In genomic region chr9:57072526-57072988, GRCm38 (mm10) we compare ENCODE assay signal across 8 mouse cellular contexts. TPM values are rescaled to one million over a fixed set of nuclear protein-coding genes. Genes with fewer than 3 reads are reported as not detected.
DNase-seq lines count a peak whose midpoint lies in the region; ATAC-seq and TF ChIP-seq lines count a peak whose summit lies in the region.

No protein-coding gene starts in this region.

- TF ChIP-seq EP300 in stomach, postnatal 0 days (optimal IDR thresholded peaks at IDR 0.05): peak; percentile 1

- WGBS in spleen, adult 2 months: under 1% methylated on average over 39 of the region's 40 CpGs
- under 1% methylated on average over 40 of the region's 40 CpGs for WGBS in liver, embryonic 11.5 days
- WGBS in stomach, postnatal 0 days: under 1% methylated on average over 33 of the region's 40 CpGs

- no peak for TF ChIP-seq CTCF in spleen, adult 2 months (IDR thresholded peaks at IDR 0.05; ENCODE audit: extremely low read depth, insufficient read depth, insufficient read length, insufficient replicate concordance)
- no peak for TF ChIP-seq CTCF in stomach, postnatal 0 days (IDR thresholded peaks at IDR 0.05; ENCODE audit: low read depth)

- no peak for TF ChIP-seq POLR2A in spleen, adult 2 months (IDR thresholded peaks at IDR 0.05; ENCODE audit: low read depth, low read length)

- no peak for ATAC-seq in liver, embryonic 11.5 days (replicated peaks; ENCODE audit: low FRiP score)
- ATAC-seq in stomach, postnatal 0 days (ENCODE audit: low FRiP score, low TSS enrichment): no peak

- peak overlapping the region; percentile 90 for H3K4me3 ChIP-seq in spleen, adult 2 months (ENCODE audit: extremely low read depth, insufficient read depth, insufficient read length)
- H3K4me3 ChIP-seq in liver, embryonic 11.5 days (ENCODE audit: low read depth, low read length): peak overlapping the region; percentile 97
- peak overlapping the region; percentile 77 for H3K4me3 ChIP-seq in stomach, postnatal 0 days (ENCODE audit: low read depth, low read length)

- no peaks in the 10 kb centered on the region for H3K36me3 ChIP-seq in spleen, adult 2 months (ENCODE audit: control insufficient read depth, insufficient read depth, low read length)
- no peaks in the 10 kb centered on the region for H3K36me3 ChIP-seq in liver, embryonic 11.5 days (ENCODE audit: control insufficient read depth, insufficient read depth, low read length)
- H3K36me3 ChIP-seq in stomach, postnatal 0 days (ENCODE audit: control insufficient read depth, insufficient read depth, low read length): no peaks in the 10 kb centered on the region

- no peaks in the 10 kb centered on the region for H3K9me3 ChIP-seq in liver, embryonic 11.5 days (ENCODE audit: control insufficient read depth, low read length)
- H3K9me3 ChIP-seq in stomach, postnatal 0 days (ENCODE audit: control insufficient read depth, low read length): no peaks in the 10 kb centered on the region

- peak overlapping the region; percentile 97 for H3K27ac ChIP-seq in spleen, adult 2 months (ENCODE audit: insufficient read depth, low read length)
- H3K27ac ChIP-seq in liver, embryonic 11.5 days (ENCODE audit: low read depth, low read length): peak overlapping the region; percentile 100
- peak overlapping the region; percentile 99 for H3K27ac ChIP-seq in stomach, postnatal 0 days (replicated peaks)

- DNase-seq in embryo, embryonic 11 days: peak; percentile 65
- no peak for DNase-seq in embryo, embryonic 10.5 days (ENCODE audit: low spot score)
- no peak for DNase-seq in spleen, adult 2 months (ENCODE audit: low read depth in 1 of 2, low spot score in 2 of 2)
- no peak for DNase-seq in spleen, adult 18-20 months
- no peak for DNase-seq in liver, embryonic 11.5 days (ENCODE audit: low spot score)
- no peak for DNase-seq in stomach, postnatal 0 days (ENCODE audit: low spot score)
- DNase-seq in frontal cortex, adult 2 months (ENCODE audit: extremely low spot score in 1 of 2, low spot score in 1 of 2): no peak
- no peak for DNase-seq in urinary bladder, postnatal 25 days (ENCODE audit: low spot score)

- H3K4me2 ChIP-seq in liver, embryonic 11.5 days: peak overlapping the region; percentile 95
- H3K4me2 ChIP-seq in stomach, postnatal 0 days (replicated peaks; ENCODE audit: low read depth): peak overlapping the region; percentile 91

- peaks cover 5% of the 10 kb centered on the region; the same call in 1 of the 2 replicates for H3K4me1 ChIP-seq in spleen, adult 2 months (ENCODE audit: control insufficient read depth, insufficient read depth, insufficient read length)
- peaks cover 23% of the 10 kb centered on the region for H3K4me1 ChIP-seq in liver, embryonic 11.5 days (replicated peaks; ENCODE audit: control insufficient read depth, insufficient read depth, low read length)
- peaks cover 2% of the 10 kb centered on the region; the same call in 1 of the 2 replicates for H3K4me1 ChIP-seq in stomach, postnatal 0 days (replicated peaks; ENCODE audit: control insufficient read depth, insufficient read depth)

- no peaks in the 10 kb centered on the region for H3K27me3 ChIP-seq in spleen, adult 2 months (ENCODE audit: control insufficient read depth, insufficient read depth, low read length)
- no peaks in the 10 kb centered on the region for H3K27me3 ChIP-seq in liver, embryonic 11.5 days (replicated peaks; ENCODE audit: control insufficient read depth, insufficient read depth, low read length)
- no peaks in the 10 kb centered on the region for H3K27me3 ChIP-seq in stomach, postnatal 0 days (ENCODE audit: control insufficient read depth, insufficient read depth, low read length)

- H3K9ac ChIP-seq in liver, embryonic 11.5 days (ENCODE audit: low read depth, low read length): peak overlapping the region; percentile 88
- peak overlapping the region; percentile 72 for H3K9ac ChIP-seq in stomach, postnatal 0 days (ENCODE audit: low read length)

RNA-seq across cellular contexts. Expression of gene Sin3a, which starts 0.7 kb away (rescaled TPM):
- 83.3 and 98.2 TPM in 2 replicates for polyA plus RNA-seq in spleen, adult 2 months (2012; rRNA removed)
- 37.1 and 37.8 TPM in 2 replicates for polyA plus RNA-seq in liver, embryonic 11.5 days (2014; fragmentation: Nextera tagmentation; extraction: Ambion mirVana)
- polyA plus RNA-seq in stomach, postnatal 0 days (2015; fragmentation: Nextera tagmentation; extraction: Ambion mirVana): 10.4 and 10.6 TPM in 2 replicates
- 27.4 and 29.9 TPM in 2 replicates for polyA plus RNA-seq in frontal cortex, adult 2 months (2012; rRNA removed)

RNA-seq across cellular contexts. Expression of gene Man2c1, which starts 57.9 kb away (rescaled TPM):
- polyA plus RNA-seq in spleen, adult 2 months (2012; rRNA removed): 170 and 183 TPM in 2 replicates
- polyA plus RNA-seq in liver, embryonic 11.5 days (2014; fragmentation: Nextera tagmentation; extraction: Ambion mirVana): 45.0 and 47.7 TPM in 2 replicates
- 35.2 and 39.5 TPM in 2 replicates for polyA plus RNA-seq in stomach, postnatal 0 days (2015; fragmentation: Nextera tagmentation; extraction: Ambion mirVana)
- 241 and 243 TPM in 2 replicates for polyA plus RNA-seq in frontal cortex, adult 2 months (2012; rRNA removed)
